Mouse (Mus musculus): ENCODE data around the gene Tex52. TPM values are rescaled to one million over a fixed set of nuclear protein-coding genes. Genes with fewer than 3 reads are reported as not detected.

Tex52 gene
- polyA plus RNA-seq (2015; fragmentation: Nextera tagmentation; extraction: Ambion mirVana), result 0.61 and 0.82 TPM in 2 replicates

- WGBS, result 22% methylated on average over 6 of the region's 6 CpGs
- peak within 1 kb of the TSS; percentile 57 for H3K27ac ChIP-seq (ENCODE audit: low read depth, low read length)
- H3K4me1 ChIP-seq (ENCODE audit: control insufficient read depth, insufficient read depth, low read depth, low read length), result peaks cover 5% of the 10 kb centered on the region; the same call in 1 of the 2 replicates
- H3K4me2 ChIP-seq (ENCODE audit: low read length), result peak within 1 kb of the TSS; percentile 22; the same call in 1 of the 2 replicates
- H3K36me3 ChIP-seq (ENCODE audit: control insufficient read depth, insufficient read depth, low read length), result no peaks in the 10 kb centered on the region
- H3K27me3 ChIP-seq (replicated peaks; ENCODE audit: control insufficient read depth, insufficient read depth, low read length), result no peaks in the 10 kb centered on the region
- H3K9ac ChIP-seq (ENCODE audit: low read depth, low read length), result 0 out of 2 replicates have a peak within 1 kb of the TSS, but pooled peaks have one; percentile 24
- H3K9me3 ChIP-seq (ENCODE audit: control insufficient read depth, low read length), result no peaks in the 10 kb centered on the region
- H3K4me3 ChIP-seq (ENCODE audit: low read length), result no peak within 1 kb of the TSS
- peak; percentile 87 for ATAC-seq
Measured at GRCm38 (mm10) chr6:128375192-128375591, at the start of gene Tex52, which contains the start of gene Gm44596. Gene Tex52 (plus strand): TSS chr6:128375456. Gene Gm44596 (plus strand): TSS chr6:128375503.

- peak overlapping the region; percentile 16; the same call in 1 of the 2 replicates for H3K27ac ChIP-seq (ENCODE audit: low read depth, low read length)
- H3K4me1 ChIP-seq (ENCODE audit: control insufficient read depth, insufficient read depth, low read depth, low read length), result peaks cover 3% of the 10 kb centered on the region; the same call in 1 of the 2 replicates
- 24% methylated on average over 12 of the region's 12 CpGs for WGBS
- ATAC-seq, result peak; percentile 79
- no peaks in the 10 kb centered on the region; the same call in 1 of the 2 replicates for H3K9me3 ChIP-seq (ENCODE audit: control insufficient read depth, low read length)
- no peak overlapping the region for H3K9ac ChIP-seq (ENCODE audit: low read depth, low read length)
- H3K27me3 ChIP-seq (replicated peaks; ENCODE audit: control insufficient read depth, insufficient read depth, low read length), result no peaks in the 10 kb centered on the region
- no peak overlapping the region for H3K4me2 ChIP-seq (ENCODE audit: low read length)
- H3K36me3 ChIP-seq (ENCODE audit: control insufficient read depth, insufficient read depth, low read length), result peaks cover 30% of the 10 kb centered on the region
- H3K4me3 ChIP-seq (ENCODE audit: low read length), result no peak overlapping the region
Measured at GRCm38 (mm10) chr6:128334397-128335124, 40.7 kb upstream of the Tex52 start.

- no peak for ATAC-seq
- Histone ChIP-seq H3K4me2 (ENCODE audit: low read length) (no peak overlapping the region), H3K9ac (ENCODE audit: low read depth, low read length) (no peak overlapping the region), H3K4me1 (ENCODE audit: control insufficient read depth, insufficient read depth, low read depth, low read length) (peaks cover 3% of the 10 kb centered on the region; the same call in 1 of the 2 replicates), H3K36me3 (ENCODE audit: control insufficient read depth, insufficient read depth, low read length) (peaks cover 17% of the 10 kb centered on the region), H3K9me3 (ENCODE audit: control insufficient read depth, low read length) (no peaks in the 10 kb centered on the region), H3K4me3 (ENCODE audit: low read length) (no peak overlapping the region), H3K27ac (ENCODE audit: low read depth, low read length) (no peak overlapping the region), H3K27me3 (replicated peaks; ENCODE audit: control insufficient read depth, insufficient read depth, low read length) (no peaks in the 10 kb centered on the region)
- WGBS, result 72% methylated on average over 7 of the region's 7 CpGs
Measured at GRCm38 (mm10) chr6:128337467-128337866, 37.8 kb upstream of the Tex52 start.

GRCm38 (mm10) chr6:128338876-128339275 lies 36.4 kb upstream of the Tex52 start:
- H3K36me3 ChIP-seq (ENCODE audit: control insufficient read depth, insufficient read depth, low read length), result peaks cover 12% of the 10 kb centered on the region
- peak; percentile 58; the same call in 1 of the 2 replicates for ATAC-seq
- WGBS, result 39% methylated on average over 5 of the region's 5 CpGs
- peak overlapping the region; percentile 53 for H3K27ac ChIP-seq (ENCODE audit: low read depth, low read length)
- H3K4me3 ChIP-seq (ENCODE audit: low read length), result no peak overlapping the region
- no peak overlapping the region for H3K4me2 ChIP-seq (ENCODE audit: low read length)
- no peaks in the 10 kb centered on the region for H3K27me3 ChIP-seq (replicated peaks; ENCODE audit: control insufficient read depth, insufficient read depth, low read length)
- H3K9me3 ChIP-seq (ENCODE audit: control insufficient read depth, low read length), result no peaks in the 10 kb centered on the region
- peaks cover 3% of the 10 kb centered on the region; the same call in 1 of the 2 replicates for H3K4me1 ChIP-seq (ENCODE audit: control insufficient read depth, insufficient read depth, low read depth, low read length)
- no peak overlapping the region for H3K9ac ChIP-seq (ENCODE audit: low read depth, low read length)

GRCm38 (mm10) chr6:128341956-128342723 lies 33.1 kb upstream of the Tex52 start:
- H3K9ac ChIP-seq (ENCODE audit: low read depth, low read length), result no peak overlapping the region
- H3K4me3 ChIP-seq (ENCODE audit: low read length), result no peak overlapping the region
- peaks cover 3% of the 10 kb centered on the region; the same call in 1 of the 2 replicates for H3K4me1 ChIP-seq (ENCODE audit: control insufficient read depth, insufficient read depth, low read depth, low read length)
- no peaks in the 10 kb centered on the region for H3K27me3 ChIP-seq (replicated peaks; ENCODE audit: control insufficient read depth, insufficient read depth, low read length)
- H3K36me3 ChIP-seq (ENCODE audit: control insufficient read depth, insufficient read depth, low read length), result peaks cover 6% of the 10 kb centered on the region; the same call in 1 of the 2 replicates
- no peak for ATAC-seq
- WGBS, result 95% methylated on average over 11 of the region's 11 CpGs
- H3K9me3 ChIP-seq (ENCODE audit: control insufficient read depth, low read length), result no peaks in the 10 kb centered on the region
- no peak overlapping the region for H3K27ac ChIP-seq (ENCODE audit: low read depth, low read length)
- no peak overlapping the region for H3K4me2 ChIP-seq (ENCODE audit: low read length)

- H3K27me3 ChIP-seq (replicated peaks; ENCODE audit: control insufficient read depth, insufficient read depth, low read length), result no peaks in the 10 kb centered on the region
- H3K4me1 ChIP-seq (ENCODE audit: control insufficient read depth, insufficient read depth, low read depth, low read length), result no peaks in the 10 kb centered on the region; the same call in 1 of the 2 replicates
- H3K9me3 ChIP-seq (ENCODE audit: control insufficient read depth, low read length), result no peaks in the 10 kb centered on the region
- H3K4me3 ChIP-seq (ENCODE audit: low read length), result no peak overlapping the region
- H3K36me3 ChIP-seq (ENCODE audit: control insufficient read depth, insufficient read depth, low read length), result peaks cover 6% of the 10 kb centered on the region; the same call in 1 of the 2 replicates
- H3K4me2 ChIP-seq (ENCODE audit: low read length), result no peak overlapping the region
- no peak overlapping the region for H3K9ac ChIP-seq (ENCODE audit: low read depth, low read length)
- 91% methylated on average over 10 of the region's 10 CpGs for WGBS
- no peak overlapping the region for H3K27ac ChIP-seq (ENCODE audit: low read depth, low read length)
- ATAC-seq, result no peak
Measured at GRCm38 (mm10) chr6:128345623-128346022, 29.6 kb upstream of the Tex52 start.

- WGBS, result 83% methylated on average over 6 of the region's 6 CpGs
- Histone ChIP-seq H3K27ac (ENCODE audit: low read depth, low read length) (no peak overlapping the region), H3K4me3 (ENCODE audit: low read length) (no peak overlapping the region), H3K9ac (ENCODE audit: low read depth, low read length) (no peak overlapping the region), H3K9me3 (ENCODE audit: control insufficient read depth, low read length) (no peaks in the 10 kb centered on the region), H3K4me2 (ENCODE audit: low read length) (no peak overlapping the region), H3K36me3 (ENCODE audit: control insufficient read depth, insufficient read depth, low read length) (peaks cover 6% of the 10 kb centered on the region; the same call in 1 of the 2 replicates), H3K4me1 (ENCODE audit: control insufficient read depth, insufficient read depth, low read depth, low read length) (no peaks in the 10 kb centered on the region; the same call in 1 of the 2 replicates), H3K27me3 (replicated peaks; ENCODE audit: control insufficient read depth, insufficient read depth, low read length) (no peaks in the 10 kb centered on the region)
- ATAC-seq, result no peak
Measured at GRCm38 (mm10) chr6:128346782-128347181, 28.5 kb upstream of the Tex52 start.

- Histone ChIP-seq H3K4me2 (ENCODE audit: low read length) (no peak overlapping the region), H3K36me3 (ENCODE audit: control insufficient read depth, insufficient read depth, low read length) (no peaks in the 10 kb centered on the region), H3K27me3 (replicated peaks; ENCODE audit: control insufficient read depth, insufficient read depth, low read length) (no peaks in the 10 kb centered on the region), H3K27ac (ENCODE audit: low read depth, low read length) (peak overlapping the region; percentile 55), H3K9ac (ENCODE audit: low read depth, low read length) (no peak overlapping the region), H3K9me3 (ENCODE audit: control insufficient read depth, low read length) (no peaks in the 10 kb centered on the region), H3K4me3 (ENCODE audit: low read length) (no peak overlapping the region), H3K4me1 (ENCODE audit: control insufficient read depth, insufficient read depth, low read depth, low read length) (peaks cover 11% of the 10 kb centered on the region)
- 28% methylated on average over 7 of the region's 7 CpGs for WGBS
- ATAC-seq, result peak; percentile 69
Measured at GRCm38 (mm10) chr6:128349711-128350110, 25.5 kb upstream of the Tex52 start.

- no peak overlapping the region; the same call in 1 of the 2 replicates for H3K4me3 ChIP-seq (ENCODE audit: low read length)
- H3K4me1 ChIP-seq (ENCODE audit: control insufficient read depth, insufficient read depth, low read depth, low read length), result peaks cover 18% of the 10 kb centered on the region
- no peaks in the 10 kb centered on the region for H3K9me3 ChIP-seq (ENCODE audit: control insufficient read depth, low read length)
- peak overlapping the region; percentile 84 for H3K4me2 ChIP-seq (ENCODE audit: low read length)
- ATAC-seq, result no peak
- H3K27me3 ChIP-seq (replicated peaks; ENCODE audit: control insufficient read depth, insufficient read depth, low read length), result no peaks in the 10 kb centered on the region
- peaks cover 12% of the 10 kb centered on the region for H3K36me3 ChIP-seq (ENCODE audit: control insufficient read depth, insufficient read depth, low read length)
- WGBS, result 42% methylated on average over 3 of the region's 3 CpGs
- no peak overlapping the region for H3K9ac ChIP-seq (ENCODE audit: low read depth, low read length)
- H3K27ac ChIP-seq (ENCODE audit: low read depth, low read length), result no peak overlapping the region
Measured at GRCm38 (mm10) chr6:128354140-128354539, 21.1 kb upstream of the Tex52 start.

Measured in hindbrain, embryonic 16.5 days (tissue).